Mouse (Mus musculus): ENCODE data around the gene Slc9a8. TPM values are rescaled to one million over a fixed set of nuclear protein-coding genes. Genes with fewer than 3 reads are reported as not detected.
A peak's percentile ranks its signal among the peaks of the same experiment; 100 is the strongest.

Slc9a8 gene
- total and polyA plus RNA-seq, 3 experiments, result 21.7 to 26.1 (median 23.6) TPM

DNA sequence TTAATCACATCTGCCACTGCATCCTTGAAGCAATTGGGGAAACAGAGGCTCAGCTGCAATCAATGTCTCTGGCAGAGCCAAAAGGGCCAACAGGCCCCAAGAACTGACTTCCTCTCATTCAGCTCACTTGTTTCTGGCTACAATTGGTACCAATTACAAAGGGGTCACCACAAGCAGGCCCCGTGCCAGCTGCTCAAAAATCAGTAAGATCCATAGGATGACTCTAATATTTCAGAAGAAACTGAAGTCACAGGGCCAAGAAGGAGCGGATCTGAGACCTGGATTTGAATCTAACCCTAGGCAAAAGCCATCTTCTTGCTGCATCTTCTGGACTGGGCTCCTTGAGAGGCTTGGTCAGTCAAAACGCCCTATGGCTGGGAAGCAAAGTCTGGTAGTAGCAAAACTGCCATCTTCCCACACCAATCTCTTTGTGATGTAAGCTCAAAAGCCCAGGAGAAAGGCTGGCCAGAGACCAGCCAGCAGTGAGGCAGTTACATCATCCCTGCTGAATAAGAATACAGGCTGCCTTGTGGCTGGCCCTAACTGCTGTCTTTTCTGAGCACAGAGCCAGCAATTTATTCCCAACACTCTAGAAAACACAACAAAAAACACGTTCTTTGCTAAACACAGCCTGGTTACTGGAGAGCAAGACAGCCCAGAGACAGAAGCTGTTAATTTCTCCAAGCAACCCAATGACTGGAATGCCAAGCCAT, 69.5 kb downstream of the Slc9a8 start:
- Histone ChIP-seq H3K27ac (no peak overlapping the region), H3K4me3 (peak overlapping the region; percentile 95; the same call in 1 of the 2 replicates), H3K9ac (ENCODE audit: low read depth, low read length) (no peak overlapping the region), H3K4me1 (ENCODE audit: control insufficient read depth, insufficient read depth, low read length) (peaks cover 11% of the 10 kb centered on the region), H3K27me3 (ENCODE audit: control insufficient read depth, insufficient read depth, low read length) (no peaks in the 10 kb centered on the region), H3K36me3 (ENCODE audit: control insufficient read depth, insufficient read depth, low read length) (no peaks in the 10 kb centered on the region), H3K79me2 (replicated peaks; ENCODE audit: control insufficient read depth, insufficient read depth, low read length) (peaks cover 7% of the 10 kb centered on the region)
- DNase-seq, result no peak
- intact Hi-C loops (cut with DNase I), result no loop called here
- TF ChIP-seq CTCF (IDR thresholded peaks at IDR 0.05), result no peak
- no peak for TF ChIP-seq EP300 (IDR thresholded peaks at IDR 0.05; ENCODE audit: insufficient read depth, low read depth, low read length)
- no peak for TF ChIP-seq POLR2A (IDR thresholded peaks at IDR 0.05; ENCODE audit: insufficient read depth, low read depth, low read length)
- WGBS, result 60% methylated on average over 4 of the region's 4 CpGs

DNA sequence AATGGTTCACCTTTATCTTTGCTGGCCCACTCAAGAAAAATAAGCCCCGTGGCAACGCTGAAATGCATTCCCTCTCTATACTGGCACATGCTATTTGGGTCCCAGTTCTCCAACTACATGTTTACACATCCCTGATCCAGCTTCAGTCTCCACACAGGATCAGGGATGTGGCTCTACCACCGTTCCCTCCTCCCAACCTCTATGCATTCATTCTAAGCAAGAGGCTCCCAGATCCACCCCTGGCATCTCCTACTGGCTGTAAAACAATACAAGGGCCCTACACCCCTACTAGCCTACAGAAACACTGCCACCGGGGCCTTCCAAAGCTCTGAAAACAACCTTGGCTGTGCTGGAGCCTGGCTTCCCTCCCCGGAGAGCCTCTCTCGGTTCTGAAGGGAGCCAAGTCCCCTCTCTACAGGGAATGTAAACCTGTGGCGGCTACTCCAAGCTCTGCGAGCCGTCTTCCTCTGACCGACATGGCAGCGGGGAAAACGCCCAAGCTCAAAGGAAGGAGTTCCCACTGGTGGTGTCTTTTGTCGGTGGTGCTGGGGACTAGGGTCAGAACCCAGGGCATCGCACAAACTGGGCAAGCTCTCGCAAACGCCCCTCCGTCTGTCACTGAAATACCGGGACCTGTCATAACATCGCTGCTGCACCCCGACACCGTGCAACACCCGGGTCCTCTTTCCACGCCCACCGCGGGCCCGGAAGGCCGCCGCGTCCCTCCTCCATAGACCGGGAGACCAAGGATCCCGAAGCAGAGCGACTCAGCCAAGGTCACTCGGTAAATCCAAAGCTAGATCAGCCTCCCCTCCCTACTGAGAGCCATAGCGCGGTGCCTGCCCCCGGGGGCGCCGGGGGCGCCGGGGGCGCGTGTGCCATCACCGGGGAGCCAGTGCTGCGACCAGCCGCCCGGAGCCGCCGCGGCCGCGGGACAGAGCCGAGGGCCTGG, 70.5 kb downstream of the Slc9a8 start, which contains the start of gene Rnf114:
TSS of gene Rnf114 (plus strand) at position 889 of the 952 bp plus-strand sequence.
- H3K4me1 ChIP-seq (ENCODE audit: control insufficient read depth, insufficient read depth, low read length), result peaks cover 7% of the 10 kb centered on the region
- peak within 1 kb of the TSS; percentile 70 for H3K9ac ChIP-seq (ENCODE audit: low read depth, low read length)
- intact Hi-C loops (cut with DNase I), result no loop called here
- peak within 1 kb of the TSS; percentile 97 for H3K27ac ChIP-seq
- H3K79me2 ChIP-seq (replicated peaks; ENCODE audit: control insufficient read depth, insufficient read depth, low read length), result peaks cover 7% of the 10 kb centered on the region
- H3K36me3 ChIP-seq (ENCODE audit: control insufficient read depth, insufficient read depth, low read length), result no peaks in the 10 kb centered on the region
- no peak for TF ChIP-seq POLR2A (IDR thresholded peaks at IDR 0.05; ENCODE audit: insufficient read depth, low read depth, low read length)
- TF ChIP-seq EP300 (IDR thresholded peaks at IDR 0.05; ENCODE audit: insufficient read depth, low read depth, low read length), result no peak
- DNase-seq, result no peak
- H3K27me3 ChIP-seq (ENCODE audit: control insufficient read depth, insufficient read depth, low read length), result no peaks in the 10 kb centered on the region
- whole genome bisulfite sequencing, result under 1% methylated on average over 49 of the region's 52 CpGs
- H3K4me3 ChIP-seq, result peak within 1 kb of the TSS; percentile 95

DNA sequence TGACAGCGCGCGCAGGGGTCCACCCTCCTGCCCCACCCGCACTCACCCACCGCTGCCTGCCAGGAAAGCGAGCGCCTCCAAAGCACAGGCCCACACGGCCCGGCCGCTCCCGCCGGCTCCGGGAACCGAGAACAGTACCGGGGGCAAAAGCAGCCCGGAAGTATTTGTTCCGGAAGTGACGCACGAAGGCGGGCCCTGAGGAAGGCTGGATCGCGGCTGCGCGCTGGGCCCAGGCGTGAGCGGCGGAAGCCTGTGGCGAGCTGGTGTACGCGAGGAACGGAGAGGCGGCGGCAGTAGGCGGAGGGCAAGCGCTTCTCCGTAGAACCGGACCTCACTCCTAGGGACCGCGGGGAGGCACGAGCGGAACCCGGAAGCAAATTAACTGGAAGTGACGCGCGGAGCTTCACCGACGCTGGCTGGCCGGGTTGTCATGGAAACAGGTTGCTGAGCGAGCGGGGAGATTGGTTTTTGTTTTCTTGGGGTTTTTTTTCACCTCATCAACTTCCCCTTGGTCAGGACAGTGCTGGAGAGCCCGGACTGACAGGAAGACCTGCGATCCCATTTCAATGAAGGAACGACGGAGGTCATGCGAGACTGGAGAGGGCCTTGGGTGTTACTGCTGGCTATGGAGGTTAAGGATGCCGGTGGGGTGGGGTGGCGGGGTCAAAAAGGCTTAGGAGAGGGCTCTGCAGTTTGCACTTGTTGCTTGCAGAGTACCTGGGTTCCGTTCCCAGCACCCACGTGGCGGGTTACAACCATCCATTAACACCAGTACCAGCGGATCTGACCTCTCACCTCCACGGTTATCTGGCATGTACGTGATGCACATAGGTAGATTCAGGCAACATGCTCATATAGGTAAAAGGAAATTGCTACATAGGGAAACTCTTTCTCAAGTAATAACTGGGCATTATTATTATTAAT, 71.5 kb downstream of the Slc9a8 start, which contains the start of gene Spata2:
TSS of gene Spata2 (minus strand) at position 175 of the 924 bp plus-strand sequence.
- H3K4me3 ChIP-seq, result peak within 1 kb of the TSS; percentile 95
- H3K4me1 ChIP-seq (ENCODE audit: control insufficient read depth, insufficient read depth, low read length), result peaks cover 7% of the 10 kb centered on the region
- peaks cover 2% of the 10 kb centered on the region for H3K79me2 ChIP-seq (replicated peaks; ENCODE audit: control insufficient read depth, insufficient read depth, low read length)
- H3K9ac ChIP-seq (ENCODE audit: low read depth, low read length), result peak within 1 kb of the TSS; percentile 70
- 2% methylated on average over 57 of the region's 63 CpGs for WGBS
- no peaks in the 10 kb centered on the region for H3K36me3 ChIP-seq (ENCODE audit: control insufficient read depth, insufficient read depth, low read length)
- intact Hi-C loops (cut with DNase I), result no loop called here
- peak within 1 kb of the TSS; percentile 97 for H3K27ac ChIP-seq
- no peaks in the 10 kb centered on the region for H3K27me3 ChIP-seq (ENCODE audit: control insufficient read depth, insufficient read depth, low read length)
- peak; percentile 96 to 98 for DNase-seq
- no peak for TF ChIP-seq EP300 (IDR thresholded peaks at IDR 0.05; ENCODE audit: insufficient read depth, low read depth, low read length)
- TF ChIP-seq CTCF (IDR thresholded peaks at IDR 0.05), result no peak
- peak; percentile 75 for TF ChIP-seq POLR2A (IDR thresholded peaks at IDR 0.05; ENCODE audit: insufficient read depth, low read depth, low read length)

DNA sequence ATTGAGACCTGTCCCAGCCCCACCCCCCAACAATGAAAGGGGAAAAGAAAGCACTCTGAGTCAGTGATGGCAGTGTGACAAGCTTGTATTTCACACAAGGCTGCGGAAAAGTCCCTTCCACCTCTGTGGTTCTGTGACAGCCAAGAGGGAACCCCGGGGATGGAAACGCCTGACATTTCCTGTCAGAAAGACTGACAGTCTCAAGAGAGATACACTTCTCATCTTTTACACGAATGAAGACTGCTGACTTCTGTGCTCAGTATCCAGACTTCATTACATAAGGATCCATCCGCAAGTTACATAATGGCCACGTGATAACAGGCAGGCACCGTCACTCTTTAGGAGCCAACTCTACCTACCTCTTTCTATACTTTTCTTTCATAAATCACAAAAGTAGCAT, 74.9 kb downstream of the Slc9a8 start:
- Histone ChIP-seq H3K79me2 (replicated peaks; ENCODE audit: control insufficient read depth, insufficient read depth, low read length) (no peaks in the 10 kb centered on the region), H3K9ac (ENCODE audit: low read depth, low read length) (no peak overlapping the region), H3K4me1 (ENCODE audit: control insufficient read depth, insufficient read depth, low read length) (peaks cover 3% of the 10 kb centered on the region), H3K36me3 (ENCODE audit: control insufficient read depth, insufficient read depth, low read length) (no peaks in the 10 kb centered on the region), H3K27ac (no peak overlapping the region), H3K4me3 (no peak overlapping the region), H3K27me3 (ENCODE audit: control insufficient read depth, insufficient read depth, low read length) (no peaks in the 10 kb centered on the region)
- WGBS, result 55% methylated on average over 7 of the region's 7 CpGs
- TF ChIP-seq EP300 (IDR thresholded peaks at IDR 0.05; ENCODE audit: insufficient read depth, low read depth, low read length) (no peak), POLR2A (IDR thresholded peaks at IDR 0.05; ENCODE audit: insufficient read depth, low read depth, low read length) (no peak), CTCF (IDR thresholded peaks at IDR 0.05) (no peak)
- intact Hi-C loops (cut with DNase I), result no loop called here
- DNase-seq, result no peak

DNA sequence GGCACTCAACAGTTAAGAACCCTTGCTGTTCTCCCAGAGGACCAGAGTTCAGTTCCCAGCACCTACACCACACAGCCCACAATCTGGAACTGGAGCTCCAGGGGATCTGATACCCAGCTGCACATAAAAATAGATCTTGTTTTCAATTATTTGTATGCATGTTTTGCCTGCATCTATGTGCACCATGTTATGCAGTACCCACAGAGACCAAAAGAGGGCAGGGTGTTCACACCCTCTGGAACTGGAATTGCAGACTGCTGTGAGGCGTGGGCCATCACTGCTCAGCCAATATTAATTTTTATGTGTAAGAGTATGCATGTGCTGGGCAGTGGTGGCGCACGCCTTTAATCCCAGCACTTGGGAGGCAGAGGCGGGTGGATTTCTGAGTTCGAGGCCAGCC, 75.8 kb downstream of the Slc9a8 start:
- H3K27ac ChIP-seq, result no peak overlapping the region
- intact Hi-C loops (cut with DNase I), result no loop called here
- DNase-seq, result no peak
- H3K4me1 ChIP-seq (ENCODE audit: control insufficient read depth, insufficient read depth, low read length), result 0 out of 2 replicates have a peak, but pooled peaks cover 1% of the 10 kb centered on the region
- H3K27me3 ChIP-seq (ENCODE audit: control insufficient read depth, insufficient read depth, low read length), result no peaks in the 10 kb centered on the region
- H3K4me3 ChIP-seq, result no peak overlapping the region
- H3K36me3 ChIP-seq (ENCODE audit: control insufficient read depth, insufficient read depth, low read length), result no peaks in the 10 kb centered on the region
- H3K79me2 ChIP-seq (replicated peaks; ENCODE audit: control insufficient read depth, insufficient read depth, low read length), result no peaks in the 10 kb centered on the region
- no peak overlapping the region for H3K9ac ChIP-seq (ENCODE audit: low read depth, low read length)
- TF ChIP-seq POLR2A (IDR thresholded peaks at IDR 0.05; ENCODE audit: insufficient read depth, low read depth, low read length) (no peak), CTCF (IDR thresholded peaks at IDR 0.05) (peak; percentile 79)
- 71% methylated on average over 5 of the region's 5 CpGs for WGBS

Data from heart, adult 2 months (tissue).